Mouse (Mus musculus) liver, embryonic 14.5 days (tissue): ENCODE data around the gene Plekhn1.

ENCODE experiments used
- CTCF ChIP-seq: IDR thresholded peaks from 2 replicates; pipeline ENCODE4 v1.5.1; 2016; ENCODE audit warnings: antibody characterized with exemption, low read depth, control low read depth
- EP300 ChIP-seq: IDR thresholded peaks from 2 replicates; pipeline ENCODE4 v1.6.1; 2016; ENCODE audit warnings: antibody characterized with exemption, low read depth

DNA sequence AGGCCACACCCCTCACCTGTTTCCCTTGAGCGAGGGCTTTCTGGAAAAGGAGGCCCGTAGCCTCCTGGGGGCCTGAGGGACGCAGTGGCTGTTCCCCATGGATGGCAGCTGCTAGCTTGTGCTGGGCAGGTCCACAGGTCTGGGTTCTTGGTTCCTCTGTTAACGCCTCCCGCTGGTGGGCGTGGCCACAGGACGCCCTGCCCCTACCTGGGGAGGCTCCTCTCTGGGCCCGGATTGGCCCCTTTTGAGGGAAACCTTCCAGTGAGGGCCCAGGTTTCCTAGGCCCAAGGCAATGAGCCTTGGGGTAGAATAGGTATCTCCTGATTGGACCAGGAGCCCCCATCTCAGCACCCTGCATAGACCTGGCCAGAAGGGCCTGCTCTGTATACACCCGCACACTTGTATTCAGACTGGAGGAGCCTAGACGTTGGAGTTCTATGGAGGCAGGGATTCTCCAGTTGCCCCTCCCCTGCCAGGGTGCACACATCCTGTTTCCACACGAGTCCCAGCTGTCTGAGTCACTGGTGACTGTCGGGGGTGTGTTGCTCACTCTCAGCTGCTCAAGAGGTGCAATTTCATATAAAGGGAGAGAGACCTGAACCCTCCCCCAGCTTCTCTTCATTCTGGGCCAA is 6.1 kb downstream of the Plekhn1 start:
- TF ChIP-seq CTCF (no peak), EP300 (no peak)
